Mouse (Mus musculus) NIH3T3 (cell line): Measurements from ENCODE around the gene Cdh13.

Experiments used
- DNase-seq: peaks from one replicate; pipeline ENCODE4 v3.0.0-alpha.2; 2012; ENCODE audit warnings: low read depth

Gene Cdh13

GRCm38 (mm10) chr8:118380782-118381181 is 97.2 kb downstream of the Cdh13 start:
- DNase-seq = no peak

- no peak for DNase-seq
Measured at GRCm38 (mm10) chr8:118381641-118382040, 98.1 kb downstream of the Cdh13 start.

- no peak for DNase-seq
Measured at GRCm38 (mm10) chr8:118384314-118384713, 100.8 kb downstream of the Cdh13 start.

GRCm38 (mm10) chr8:118389456-118389855 is 105.9 kb downstream of the Cdh13 start:
- no peak for DNase-seq

- DNase-seq = no peak
Measured at GRCm38 (mm10) chr8:118393909-118394650, 110.5 kb downstream of the Cdh13 start.

GRCm38 (mm10) chr8:118395178-118395577 is 111.6 kb downstream of the Cdh13 start:
- DNase-seq = no peak

- no peak for DNase-seq
Measured at GRCm38 (mm10) chr8:118404836-118405235, 121.3 kb downstream of the Cdh13 start.

GRCm38 (mm10) chr8:118407322-118407721 is 123.8 kb downstream of the Cdh13 start:
- no peak for DNase-seq

- no peak for DNase-seq
Measured at GRCm38 (mm10) chr8:118409396-118409795, 125.9 kb downstream of the Cdh13 start.

GRCm38 (mm10) chr8:118410341-118410970 is 126.9 kb downstream of the Cdh13 start:
- no peak for DNase-seq

GRCm38 (mm10) chr8:118415672-118416071 is 132.1 kb downstream of the Cdh13 start:
- DNase-seq = no peak

GRCm38 (mm10) chr8:118416811-118417355 is 133.3 kb downstream of the Cdh13 start:
- DNase-seq = no peak

GRCm38 (mm10) chr8:118422624-118423023 is 139.1 kb downstream of the Cdh13 start:
- no peak for DNase-seq

GRCm38 (mm10) chr8:118428941-118429340 is 145.4 kb downstream of the Cdh13 start:
- no peak for DNase-seq

- DNase-seq = no peak
Measured at GRCm38 (mm10) chr8:118431731-118432440, 148.4 kb downstream of the Cdh13 start.

GRCm38 (mm10) chr8:118433553-118434180 is 150.1 kb downstream of the Cdh13 start:
- no peak for DNase-seq

- DNase-seq = no peak
Measured at GRCm38 (mm10) chr8:118436751-118437150, 153.2 kb downstream of the Cdh13 start.

GRCm38 (mm10) chr8:118437152-118437551 is 153.6 kb downstream of the Cdh13 start:
- no peak for DNase-seq

GRCm38 (mm10) chr8:118437874-118438273 is 154.3 kb downstream of the Cdh13 start:
- DNase-seq = no peak

GRCm38 (mm10) chr8:118439857-118440256 is 156.3 kb downstream of the Cdh13 start:
- DNase-seq = no peak

- no peak for DNase-seq
Measured at GRCm38 (mm10) chr8:118443361-118443760, 159.8 kb downstream of the Cdh13 start.

- DNase-seq = no peak
Measured at GRCm38 (mm10) chr8:118444651-118445207, 161.2 kb downstream of the Cdh13 start.
